Mouse (Mus musculus) WW6 (cell line): ENCODE measurements around the gene Fam104a.

Experiments
- DNase-seq: peaks from one replicate; pipeline ENCODE4 v3.0.0-alpha.2; 2013; ENCODE audit warnings: low read depth, low spot score

The Fam104a gene

DNA sequence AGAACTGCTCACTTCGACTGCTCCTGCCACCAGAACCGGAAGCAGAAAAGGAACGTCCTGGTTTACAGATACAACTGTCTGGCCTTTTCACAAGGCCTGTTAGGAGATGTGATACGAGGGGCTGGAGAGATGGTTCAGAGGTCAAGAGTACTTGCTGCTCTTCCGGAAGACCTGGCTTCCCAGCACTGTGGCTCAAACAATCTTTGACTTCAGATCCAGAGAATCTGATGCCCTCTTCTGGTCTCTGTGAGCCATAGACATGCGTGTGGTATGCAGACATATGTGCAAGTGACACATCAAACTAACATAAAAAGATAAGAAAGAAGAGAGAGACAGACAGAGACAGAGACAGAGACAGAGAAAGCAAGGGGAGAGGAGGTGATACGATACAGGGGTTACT, 51.7 kb downstream of the Fam104a start:
- DNase-seq, result no peak

DNA sequence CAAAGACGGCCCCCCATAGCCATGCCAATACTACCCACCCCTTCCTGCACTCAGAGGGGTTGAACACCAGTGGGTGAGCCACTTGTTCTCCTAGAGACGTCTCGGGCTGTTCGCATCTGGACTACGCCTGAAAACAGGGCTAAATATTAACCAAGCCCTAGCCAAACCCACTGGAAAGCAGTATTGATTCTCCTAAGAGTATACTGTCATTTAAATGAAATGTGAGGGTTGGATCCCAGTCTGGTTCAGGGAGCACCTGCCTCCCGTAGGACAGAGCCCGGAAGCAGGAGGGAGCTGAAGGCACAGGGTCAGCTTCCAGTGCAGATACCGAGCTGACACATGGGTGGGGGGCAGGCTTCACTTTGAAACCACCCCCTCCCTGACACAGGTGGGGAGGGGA, 52.1 kb downstream of the Fam104a start:
- DNase-seq, result no peak

DNA sequence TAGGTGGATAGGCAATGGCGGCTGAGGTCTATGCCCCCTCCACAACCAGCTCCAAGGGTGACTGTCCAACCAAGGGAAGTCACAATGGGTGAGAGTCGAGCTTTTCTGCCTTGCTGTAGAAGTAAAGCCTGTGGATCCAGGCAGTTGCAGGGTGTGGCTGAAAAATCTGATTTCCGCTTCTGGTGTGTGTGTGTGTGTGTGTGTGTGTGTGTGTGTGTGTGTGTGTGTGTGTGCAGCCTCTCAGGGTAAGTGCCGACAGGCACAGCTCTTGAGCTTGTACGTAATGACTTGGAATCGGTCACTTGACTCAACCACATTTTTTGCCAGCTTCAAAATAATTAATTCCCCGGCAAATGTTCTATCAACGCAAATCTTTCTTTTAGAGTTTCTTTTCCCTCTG, 52.7 kb downstream of the Fam104a start:
- no peak for DNase-seq

DNA sequence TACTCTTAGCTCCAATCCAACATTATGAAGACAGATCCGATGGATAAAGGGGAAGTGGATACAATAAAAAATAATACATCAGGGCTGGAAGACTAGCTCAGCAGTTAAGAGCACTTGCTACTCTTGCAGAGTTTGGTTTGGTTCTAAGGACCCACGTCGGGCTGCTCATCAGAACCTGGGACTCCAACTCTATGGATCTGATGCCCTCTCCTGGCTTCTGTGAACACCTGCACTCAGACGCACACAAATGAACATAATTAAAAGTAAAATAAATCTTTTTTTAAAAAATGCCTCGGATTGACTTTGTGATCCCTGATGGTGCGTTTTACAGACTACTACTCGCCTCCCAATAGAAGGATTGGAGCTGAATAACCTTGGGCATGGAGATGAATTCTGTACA, 53.3 kb downstream of the Fam104a start:
- no peak for DNase-seq

DNA sequence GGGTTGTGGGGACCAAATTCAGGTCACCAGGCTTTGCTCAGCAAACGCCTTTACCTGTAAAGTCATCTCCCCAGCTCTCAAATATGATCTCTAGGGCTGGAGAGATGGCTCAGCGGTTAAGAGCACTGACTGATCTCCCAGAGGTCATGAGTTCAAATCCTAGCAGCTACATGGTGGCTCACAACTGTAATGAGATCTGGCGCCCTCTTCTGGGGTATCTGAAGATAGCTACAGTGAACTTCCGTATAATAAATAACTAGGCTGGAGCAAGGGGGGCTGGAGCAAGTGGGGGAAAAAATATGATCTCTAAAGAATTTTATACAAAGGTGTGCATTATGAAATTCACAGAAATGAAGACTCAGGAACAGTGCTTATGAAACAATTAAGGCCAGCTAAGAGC, 56.2 kb downstream of the Fam104a start:
- no peak for DNase-seq

DNA sequence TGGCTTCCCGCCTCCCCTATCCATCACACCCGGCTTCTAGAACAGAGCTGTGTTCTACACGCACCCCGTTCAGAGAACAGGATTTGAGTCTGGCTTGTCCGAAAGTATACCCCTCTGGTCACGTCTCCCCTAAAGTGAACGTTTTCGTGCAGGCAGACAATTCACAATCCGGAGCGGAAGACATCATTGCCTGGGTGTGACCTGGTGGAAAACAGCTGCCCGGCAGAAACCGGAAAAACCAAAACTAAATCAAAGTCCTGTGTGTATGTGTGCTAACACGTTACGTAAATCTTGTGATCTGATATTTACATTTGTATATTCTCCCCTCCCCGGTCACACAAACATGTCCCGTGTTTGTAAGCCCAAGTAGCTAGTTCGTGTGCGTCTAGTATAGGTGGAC, 58.5 kb downstream of the Fam104a start:
- DNase-seq, result no peak

DNA sequence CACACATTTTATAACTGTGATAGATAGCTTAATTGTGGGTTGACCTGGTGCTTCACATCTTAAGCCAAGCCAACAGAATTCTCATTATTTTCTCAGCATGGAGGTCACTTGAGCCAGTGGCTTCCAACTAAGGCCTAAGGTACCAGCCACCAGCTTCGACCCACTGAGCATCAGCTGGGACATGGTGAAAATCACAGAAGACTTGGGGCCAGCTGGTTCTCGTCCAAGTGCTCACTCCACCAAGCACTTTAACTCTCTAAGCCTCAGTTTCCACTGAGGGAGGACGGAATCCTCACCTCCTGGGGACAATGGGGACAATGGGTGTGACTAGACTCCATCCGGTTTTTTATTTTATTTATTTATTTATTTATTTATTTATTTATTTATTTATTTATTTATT, 61.9 kb downstream of the Fam104a start:
- no peak for DNase-seq

DNA sequence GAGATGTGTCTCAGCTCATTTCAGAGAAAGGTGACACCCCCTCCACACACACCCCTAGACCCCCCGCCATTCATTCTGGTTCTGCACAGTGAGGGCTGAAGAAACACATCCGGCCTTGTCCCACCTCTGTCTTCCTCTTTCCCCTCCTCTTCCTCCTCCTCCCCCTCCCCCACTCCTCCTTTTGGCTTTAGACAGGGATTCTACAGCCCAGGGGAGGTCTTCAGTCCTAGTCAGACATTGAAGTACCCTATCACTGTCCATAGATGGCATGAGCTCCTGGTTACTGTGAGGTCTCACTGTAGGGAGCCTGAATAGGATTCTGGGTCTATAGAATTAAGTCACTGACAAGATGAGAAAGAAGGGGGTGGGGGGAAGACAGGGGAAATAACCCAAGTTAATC, 63.0 kb downstream of the Fam104a start:
- DNase-seq, result no peak

DNA sequence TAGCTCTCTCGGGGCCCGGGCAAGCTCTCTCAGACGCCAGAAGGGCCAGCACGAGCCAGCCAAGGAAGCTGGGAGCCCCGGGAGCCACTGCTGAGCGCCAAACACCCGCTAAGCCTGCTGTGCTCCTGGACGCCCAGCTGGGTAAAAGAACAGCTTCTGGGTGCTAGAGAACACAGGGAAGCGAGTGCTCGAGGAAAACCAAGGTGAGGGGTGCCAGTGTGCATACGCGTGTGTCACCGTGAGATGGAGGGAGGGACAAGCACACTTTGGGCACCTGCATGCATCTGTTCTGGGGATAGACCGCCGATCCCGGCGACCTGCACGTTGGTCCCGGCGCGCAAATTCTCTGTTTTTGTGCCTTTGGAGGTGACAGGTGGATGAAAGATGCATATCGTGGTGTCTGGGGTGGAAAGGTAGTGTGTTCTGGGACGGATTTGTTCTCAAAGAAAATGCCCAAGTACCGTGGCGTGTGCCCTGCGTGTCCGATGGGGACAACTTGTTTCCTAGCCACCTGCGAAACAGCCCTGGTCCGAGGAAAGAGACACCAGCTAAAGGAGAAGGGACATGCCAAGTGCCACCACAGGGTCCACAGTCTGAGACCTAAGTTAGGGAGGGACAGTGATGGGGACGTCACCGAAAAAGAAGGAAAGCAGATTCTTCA, 64.4 kb downstream of the Fam104a start:
- DNase-seq, result no peak

DNA sequence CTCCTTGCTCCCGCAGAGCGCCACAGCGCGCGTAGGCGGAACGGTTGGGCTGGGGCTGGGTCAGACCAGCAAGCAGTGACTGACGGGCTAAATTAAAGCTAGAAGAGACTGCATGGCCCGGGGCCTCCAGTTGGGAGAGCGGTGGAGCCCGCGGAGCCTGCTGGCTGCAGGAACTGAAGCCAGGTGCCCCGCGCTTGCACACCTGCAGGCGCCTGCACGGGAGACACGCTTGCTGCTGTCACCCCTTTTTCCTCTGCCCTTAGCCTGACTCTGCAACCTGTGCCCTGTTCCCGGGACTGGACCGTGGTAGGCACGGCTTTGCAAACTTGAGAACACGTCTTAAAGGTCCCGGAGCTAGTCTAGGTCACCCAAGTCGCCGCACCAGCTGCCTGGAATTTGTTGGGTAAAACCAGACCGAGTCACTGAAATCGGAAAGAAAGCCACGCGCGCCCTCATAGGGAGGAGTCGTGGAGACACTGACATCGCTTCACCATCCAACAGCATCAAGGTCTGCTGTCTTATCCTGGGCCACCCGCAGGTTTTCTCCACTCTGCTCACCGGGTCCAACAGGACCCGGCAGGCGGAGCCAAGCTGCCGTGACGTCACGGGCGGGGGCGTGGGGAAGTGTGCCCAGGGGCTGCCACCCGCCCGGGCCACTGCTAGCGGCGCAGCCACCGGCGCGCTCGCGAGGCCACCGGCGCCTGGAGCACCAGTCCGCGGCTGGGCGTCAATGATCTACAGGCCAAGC, 65.1 kb downstream of the Fam104a start, which contains the start of gene Sstr2:
Gene Sstr2, plus strand, starts transcription at position 671 of the 748 bp plus-strand sequence.
- peak; percentile 42 for DNase-seq

DNA sequence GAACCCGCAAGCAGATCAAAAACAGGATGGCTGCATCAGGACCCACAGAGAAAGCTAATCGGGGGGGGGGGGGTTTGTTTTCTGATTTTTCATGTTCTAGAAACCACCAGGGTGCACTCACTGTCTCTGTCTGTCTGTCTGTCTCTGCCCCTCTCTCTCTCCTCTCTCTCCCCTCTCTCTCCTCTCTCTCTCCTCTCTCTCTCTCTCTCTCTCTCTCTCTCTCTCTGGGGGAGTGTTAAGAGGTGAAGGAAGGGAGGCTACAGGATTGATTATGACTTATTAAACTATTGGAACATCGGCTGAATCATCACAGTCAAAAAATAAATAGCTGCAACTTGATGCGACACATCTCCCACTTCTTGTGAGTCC, 65.7 kb downstream of the Fam104a start:
- DNase-seq, result no peak

DNA sequence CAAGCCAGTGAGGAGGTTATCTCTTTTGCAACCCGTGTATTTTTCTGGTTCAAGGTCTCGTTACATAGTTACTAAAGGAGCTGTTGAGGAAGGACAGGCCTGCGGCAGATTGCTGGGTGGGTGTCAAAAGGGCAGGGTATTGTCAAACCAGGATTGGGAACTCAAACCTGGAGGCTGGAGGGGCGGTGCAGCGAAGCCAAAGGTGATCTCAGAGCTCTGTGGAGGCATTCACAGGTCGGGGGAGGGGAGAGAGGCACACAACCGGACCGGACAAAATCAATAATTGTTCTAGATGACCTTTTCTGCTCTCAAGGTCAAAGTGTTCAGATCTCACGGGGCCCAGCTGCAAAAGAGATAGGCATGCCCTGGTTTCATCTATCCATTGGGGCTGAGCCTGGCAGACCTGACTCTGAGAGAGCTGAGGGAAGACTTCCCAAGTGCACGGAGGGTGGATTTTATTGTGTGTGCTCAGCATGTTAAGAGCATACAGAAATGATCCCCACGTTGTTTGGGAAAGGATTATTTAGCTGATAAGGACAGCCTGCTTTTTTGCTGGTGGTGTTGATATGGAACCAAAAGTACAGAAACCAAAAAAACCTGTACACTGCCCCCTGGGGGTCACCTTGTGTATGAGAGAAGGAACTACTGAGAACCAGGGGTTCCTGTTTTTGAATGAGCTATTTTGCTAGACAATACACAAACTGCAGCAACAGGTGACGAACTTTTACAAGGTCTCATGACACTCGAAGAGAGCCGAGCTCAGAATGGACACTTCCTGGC, 66.6 kb downstream of the Fam104a start:
- peak; percentile 68 for DNase-seq

DNA sequence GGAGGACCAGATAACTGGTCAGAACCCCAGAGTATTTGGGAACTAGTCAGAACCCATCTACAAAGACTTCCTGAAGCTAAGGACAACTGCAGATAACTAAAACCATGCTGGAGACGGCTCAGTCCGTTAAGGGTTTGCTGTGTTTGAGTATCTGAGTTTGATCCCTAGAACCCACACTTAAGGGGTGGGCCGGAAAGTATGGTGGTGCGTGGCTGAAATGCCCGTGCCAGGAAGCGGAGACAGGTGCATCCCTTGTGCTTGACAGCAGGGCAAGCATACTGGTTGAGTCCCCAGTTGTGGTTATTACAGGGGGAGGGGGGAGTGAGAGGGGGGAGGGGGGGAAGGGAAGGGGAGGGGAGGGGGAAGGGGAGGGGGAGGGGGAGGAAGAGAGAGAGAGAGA, 69.5 kb downstream of the Fam104a start:
- DNase-seq, result no peak

DNA sequence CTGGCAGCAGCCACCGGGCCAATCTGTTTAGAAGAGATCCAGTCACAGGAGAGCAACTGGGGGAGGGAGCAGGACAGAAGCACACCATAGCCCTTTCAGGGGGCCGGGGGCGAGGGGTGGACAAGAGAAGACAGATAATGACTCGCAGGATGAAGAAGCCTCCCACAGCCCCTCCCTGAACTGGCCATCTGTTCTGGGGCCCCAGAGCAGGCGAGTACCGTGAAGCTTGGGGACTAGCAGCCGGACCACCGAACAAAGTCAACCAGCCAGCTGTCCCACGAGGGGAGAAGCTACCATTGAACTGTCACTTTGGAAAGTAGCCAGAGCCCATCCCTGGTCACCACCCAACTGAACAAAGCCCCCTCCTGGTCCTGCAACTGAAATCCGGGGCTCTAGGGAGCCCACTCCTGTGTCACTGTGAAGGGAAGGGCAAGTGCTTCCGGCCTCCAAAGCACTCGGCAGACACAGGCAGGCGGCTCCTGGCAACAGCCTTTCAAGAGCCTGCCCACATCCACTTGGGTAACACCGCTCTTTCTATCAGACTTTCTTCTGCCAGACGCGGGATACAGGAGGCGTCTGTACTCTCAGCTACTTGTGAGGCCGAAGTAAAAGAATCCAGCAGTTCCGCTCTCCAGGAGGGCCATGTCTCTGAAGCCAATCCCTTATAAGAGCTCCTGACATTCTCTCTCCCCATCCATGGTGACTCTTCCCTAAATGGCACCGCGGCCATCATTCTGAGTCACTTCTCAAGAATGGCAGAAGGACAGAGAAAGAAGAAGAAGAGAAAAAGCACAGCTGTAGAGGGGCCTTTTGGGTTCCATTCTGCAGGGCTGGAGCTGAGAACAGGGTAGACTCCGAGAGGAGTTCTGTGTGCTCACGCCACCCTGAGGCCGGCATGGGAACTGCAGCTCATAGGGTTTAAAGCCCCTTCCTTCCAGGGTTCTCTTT, 72.0 kb downstream of the Fam104a start:
- DNase-seq, result peak; percentile 58
